Mouse (Mus musculus) heart, adult 11 months (tissue): ENCODE results near the gene Zfp280b.
A peak's percentile ranks its signal among the peaks of the same experiment; 100 is the strongest.
"Not testable (repeated sequence)": the region's sequence is repeated elsewhere in the genome, so short reads cannot be mapped to it uniquely, and the experiment has no call there.

Experiments
- DNase-seq: peaks from one replicate; pipeline ENCODE4 v3.0.0; 2022

The Zfp280b gene

GRCm38 (mm10) chr10:76031511-76032401 is 694 bp upstream of the Zfp280b start:
- peak; percentile 50 for DNase-seq

DNA sequence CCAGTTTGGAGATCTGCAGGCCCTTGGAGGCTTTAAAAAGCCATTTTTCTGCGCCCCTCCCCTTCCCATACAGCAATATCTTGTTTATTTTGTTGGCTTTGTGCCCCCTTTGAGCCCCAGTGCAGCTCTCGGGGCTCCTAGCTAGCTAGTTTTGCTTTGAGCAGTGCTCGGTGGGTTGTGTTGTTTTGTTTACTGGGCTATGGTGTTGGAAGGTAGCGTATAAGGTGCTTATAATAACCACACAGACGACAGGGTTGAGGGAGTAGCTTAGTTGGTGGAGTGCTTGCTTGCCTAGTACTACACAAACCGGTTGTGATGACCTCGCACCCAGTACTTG is 637 bp downstream of the Zfp280b start:
- DNase-seq: no peak

GRCm38 (mm10) chr10:76034001-76034600 is 1.7 kb downstream of the Zfp280b start:
- no peak for DNase-seq

- DNase-seq: no peak
Observed at GRCm38 (mm10) chr10:76035277-76035676, 2.8 kb downstream of the Zfp280b start.

- DNase-seq: no peak
Observed at GRCm38 (mm10) chr10:76036962-76037361, 4.5 kb downstream of the Zfp280b start.

GRCm38 (mm10) chr10:76045343-76045742 is 12.9 kb downstream of the Zfp280b start:
- no peak for DNase-seq

GRCm38 (mm10) chr10:76046754-76047153 is 14.3 kb downstream of the Zfp280b start:
- DNase-seq: no peak

- no peak for DNase-seq
Observed at GRCm38 (mm10) chr10:76047182-76047869, 14.9 kb downstream of the Zfp280b start.

- no peak for DNase-seq
Observed at GRCm38 (mm10) chr10:76048967-76049366, 16.5 kb downstream of the Zfp280b start.

DNA sequence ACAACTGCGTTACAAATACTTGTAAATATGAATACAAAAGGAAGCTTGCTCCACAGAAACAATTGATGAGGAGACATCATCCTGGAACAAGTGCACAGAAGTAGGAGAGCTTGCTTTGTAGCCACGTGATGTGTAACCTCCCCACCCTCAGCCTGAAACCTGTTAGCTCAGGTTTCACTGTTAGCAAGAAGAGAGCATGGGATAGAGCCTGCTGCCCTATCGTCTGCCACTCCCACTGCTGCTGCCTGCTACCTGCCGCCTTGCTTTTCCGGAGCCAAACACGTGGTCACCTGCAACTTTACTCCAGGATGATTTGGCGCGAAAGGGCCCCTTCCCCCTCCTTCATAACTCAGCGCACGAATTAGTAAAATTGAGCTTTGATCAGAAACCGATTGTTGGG is 19.4 kb downstream of the Zfp280b start:
- no peak for DNase-seq

GRCm38 (mm10) chr10:76062439-76062838 is 30.0 kb downstream of the Zfp280b start:
- no peak for DNase-seq

- no peak for DNase-seq
Observed at GRCm38 (mm10) chr10:76067674-76068613, 35.5 kb downstream of the Zfp280b start.

DNA sequence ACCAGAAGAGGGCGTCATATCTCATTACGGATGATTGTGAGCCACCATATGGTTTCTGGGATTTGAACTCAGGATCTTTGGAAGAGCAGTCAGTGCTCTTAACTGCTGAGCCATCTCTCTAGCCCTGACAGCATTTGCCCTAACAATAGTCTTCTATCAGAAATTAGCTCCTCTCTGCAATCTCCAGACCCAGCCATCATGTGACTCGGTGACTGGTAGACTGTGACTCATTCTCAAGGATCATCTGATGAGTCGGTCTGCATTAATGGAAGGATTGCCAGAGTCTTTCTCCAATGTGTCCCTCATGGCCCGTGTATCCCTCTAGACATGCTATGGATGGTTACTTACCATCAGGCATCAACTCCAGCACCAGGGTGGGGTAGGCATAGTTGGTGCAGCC is 39.6 kb downstream of the Zfp280b start:
- not testable (repeated sequence) for DNase-seq

DNA sequence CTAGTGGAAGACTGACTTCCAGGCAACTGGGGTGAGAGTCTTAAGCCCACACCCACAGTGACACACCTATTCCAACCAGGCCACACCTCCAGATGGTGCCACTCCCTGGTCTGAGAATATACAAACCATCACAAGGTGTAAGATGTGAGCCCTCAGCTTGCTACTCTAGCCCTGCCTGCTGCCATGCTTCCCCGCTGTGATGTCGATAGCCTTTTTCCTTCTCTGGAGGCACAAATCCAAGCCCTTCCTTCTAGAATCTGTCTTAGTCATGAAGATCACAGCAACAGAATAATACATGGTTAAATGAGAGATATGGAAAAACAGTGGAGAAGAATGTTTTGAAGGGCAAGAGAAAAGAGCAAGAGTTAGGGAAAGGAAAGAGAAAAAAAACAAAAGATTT is 44.6 kb downstream of the Zfp280b start:
- DNase-seq: not testable (repeated sequence)
